Mouse (Mus musculus) testis, adult 2 months (tissue): ENCODE results near the gene Plekha7.

ENCODE experiments used
- CTCF ChIP-seq: fragments of 200-500 bp; IDR thresholded peaks from 2 replicates; pipeline ENCODE4 v1.5.1; 2012; ENCODE audit warnings: low read depth, mild to moderate bottlenecking, inconsistent platforms, low read length, moderate library complexity; ENCODE audit not compliant: control insufficient read depth, insufficient read depth, insufficient replicate concordance
- POLR2A ChIP-seq: fragments of 200-500 bp; IDR thresholded peaks from 2 replicates; pipeline ENCODE4 v1.6.1; 2012; ENCODE audit warnings: low read depth, mild to moderate bottlenecking, inconsistent platforms, low read length, moderate library complexity; ENCODE audit not compliant: control insufficient read depth

DNA sequence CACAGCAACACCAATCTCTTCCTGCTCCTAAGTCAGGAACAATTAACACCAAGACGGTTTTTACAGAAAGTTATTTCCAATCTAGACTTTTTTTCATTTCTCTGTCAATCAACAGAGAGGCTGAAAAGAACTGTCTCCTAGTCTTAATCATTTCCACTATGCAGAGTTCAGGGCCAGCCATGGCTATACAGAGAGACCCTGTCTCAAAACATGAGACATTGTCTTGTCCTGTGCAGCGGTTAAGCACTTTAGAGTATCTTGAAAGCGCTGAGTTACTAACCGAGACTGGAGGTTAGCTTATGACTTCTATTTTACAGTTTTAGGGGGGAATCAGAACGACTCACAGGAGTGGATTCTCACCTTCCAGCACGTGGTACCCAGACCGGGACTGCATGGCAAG, 20.6 kb upstream of the Plekha7 start:
- TF ChIP-seq CTCF (no peak), POLR2A (no peak)
